Mouse (Mus musculus) cerebellum, adult 18-20 months (tissue): ENCODE data around the gene Lzts2.

Experiments used
- DNase-seq, 2 experiments: peaks; one replicate each; pipeline ENCODE4 v3.0.0; 2021

Lzts2 gene

DNA sequence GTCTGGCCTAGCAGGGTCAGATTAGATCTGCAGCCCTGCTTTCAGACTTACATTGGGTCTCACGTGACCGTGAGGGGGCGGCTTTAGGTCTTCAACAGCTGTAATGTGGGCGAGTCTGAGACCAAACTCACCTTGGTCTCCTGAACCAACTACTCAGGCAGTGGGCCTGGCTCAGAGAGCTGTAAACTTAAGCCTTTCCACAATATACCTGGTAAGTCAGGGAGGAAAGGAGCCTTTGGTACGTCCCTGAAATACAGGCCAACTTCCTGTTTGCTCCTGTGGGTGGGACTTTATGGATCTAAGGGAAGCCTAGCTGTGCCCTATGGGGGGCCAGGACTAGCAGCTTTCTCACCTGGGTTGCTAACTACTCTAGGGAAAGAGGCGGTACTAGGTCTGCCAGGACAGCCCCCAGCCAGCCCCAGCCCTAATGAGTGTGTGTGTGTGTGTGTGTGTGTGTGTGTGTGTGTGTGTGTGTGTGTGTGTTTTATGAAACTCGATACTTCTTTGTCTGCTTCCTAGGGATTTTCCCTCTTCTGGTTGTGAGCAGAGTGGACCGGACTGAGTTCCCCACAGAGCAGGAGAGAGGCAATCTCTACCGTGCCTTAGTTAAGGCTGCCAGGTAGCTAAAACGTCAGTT, at the start of gene Lzts2:
Gene Lzts2, plus strand, starts transcription at position 80 of the 637 bp plus-strand sequence.
- no peak for DNase-seq

DNA sequence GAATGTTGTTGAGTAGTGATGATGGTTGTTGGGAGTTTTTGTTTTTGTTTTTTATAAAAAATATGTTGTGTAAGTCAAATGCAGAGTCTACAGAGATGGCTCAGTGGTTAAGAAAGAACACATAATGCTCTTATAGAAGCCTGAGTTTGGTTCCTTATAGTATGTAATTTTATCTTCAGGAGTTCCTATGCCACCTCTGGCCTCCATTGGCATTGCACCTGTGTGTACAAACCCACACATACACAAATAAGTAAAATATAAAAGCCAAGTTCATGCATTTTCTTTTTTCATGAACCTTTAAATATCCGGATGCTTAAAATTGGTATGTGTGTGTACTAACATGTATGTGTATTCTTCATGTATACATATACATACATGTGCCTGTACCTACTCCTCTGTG, 48.2 kb upstream of the Lzts2 start:
- DNase-seq: no peak

DNA sequence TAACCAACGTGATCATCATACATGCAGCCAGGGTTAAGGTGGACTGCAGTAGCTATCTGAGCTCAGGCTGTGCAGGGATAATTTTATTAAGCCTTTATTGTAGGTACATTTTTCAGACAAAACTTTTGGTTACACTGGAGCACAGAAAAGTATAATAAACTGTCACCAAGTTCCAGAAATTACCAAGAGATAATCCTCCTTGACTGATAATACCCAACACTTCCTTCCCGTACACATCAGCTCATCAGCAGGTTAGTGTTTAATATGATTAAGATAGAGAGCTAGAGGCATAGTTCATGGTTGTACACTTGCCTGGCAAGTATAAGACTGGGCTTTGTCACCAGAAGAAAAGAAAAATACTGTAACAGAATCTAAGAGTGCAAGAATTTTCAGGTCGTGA, 45.9 kb upstream of the Lzts2 start:
- DNase-seq: no peak

DNA sequence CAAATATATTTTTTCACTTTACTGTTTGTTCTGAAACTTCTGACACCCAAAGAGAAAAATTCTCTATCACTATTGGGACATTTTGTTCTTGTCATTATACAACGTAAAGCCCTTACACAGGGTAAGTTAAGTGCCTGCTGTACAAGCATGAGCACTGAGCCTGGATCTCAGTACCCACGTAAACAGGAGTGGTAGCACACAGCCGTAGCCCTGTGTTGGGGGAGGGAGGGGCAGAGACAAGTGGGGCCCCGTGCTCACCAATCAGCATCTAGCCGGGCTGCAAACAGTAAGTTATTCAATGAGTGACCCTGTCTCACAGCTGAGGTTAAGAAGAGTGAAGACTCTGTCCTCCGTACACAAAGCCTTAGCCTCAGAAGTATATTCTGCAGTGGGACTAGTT, 37.6 kb upstream of the Lzts2 start:
- DNase-seq: no peak

DNA sequence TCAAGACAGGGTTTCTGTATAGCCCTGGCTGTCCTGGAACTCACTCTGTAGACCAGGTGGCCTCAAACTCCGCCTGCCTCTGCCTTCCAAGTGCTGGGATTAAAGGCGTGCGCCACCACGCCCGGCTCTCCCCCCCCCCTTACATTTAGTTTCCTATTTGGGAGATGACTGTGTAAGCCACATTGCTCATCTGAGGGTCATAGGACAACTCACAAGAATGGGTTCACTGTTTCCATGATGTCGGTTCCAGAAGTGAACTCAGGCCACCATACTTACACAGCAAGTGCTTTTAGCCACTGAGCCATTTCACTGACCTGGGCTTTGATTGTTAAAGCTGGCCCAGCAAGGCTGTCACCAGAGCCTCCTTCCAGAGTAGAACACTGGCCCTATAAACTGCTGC, 37.1 kb upstream of the Lzts2 start:
- DNase-seq: no peak

DNA sequence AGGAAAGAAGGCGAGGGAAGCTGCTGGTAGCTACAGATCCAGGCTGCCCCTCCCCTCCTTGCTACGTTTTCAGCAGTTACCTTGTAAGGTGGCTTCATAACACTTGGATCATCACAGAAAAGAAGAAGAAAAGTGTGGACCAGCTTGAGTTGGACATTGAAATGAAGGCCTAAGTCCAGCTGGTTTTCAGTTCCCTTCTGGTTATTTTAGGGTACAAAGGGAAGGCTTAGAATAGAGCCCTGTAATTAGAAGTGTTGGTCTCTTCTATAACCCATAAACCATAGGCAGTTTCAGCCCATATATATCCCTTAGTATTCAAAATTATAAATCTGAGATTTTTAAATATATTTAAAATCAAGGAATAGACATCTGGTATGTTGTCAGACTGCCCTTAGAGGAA, 33.4 kb upstream of the Lzts2 start:
- no peak for DNase-seq

DNA sequence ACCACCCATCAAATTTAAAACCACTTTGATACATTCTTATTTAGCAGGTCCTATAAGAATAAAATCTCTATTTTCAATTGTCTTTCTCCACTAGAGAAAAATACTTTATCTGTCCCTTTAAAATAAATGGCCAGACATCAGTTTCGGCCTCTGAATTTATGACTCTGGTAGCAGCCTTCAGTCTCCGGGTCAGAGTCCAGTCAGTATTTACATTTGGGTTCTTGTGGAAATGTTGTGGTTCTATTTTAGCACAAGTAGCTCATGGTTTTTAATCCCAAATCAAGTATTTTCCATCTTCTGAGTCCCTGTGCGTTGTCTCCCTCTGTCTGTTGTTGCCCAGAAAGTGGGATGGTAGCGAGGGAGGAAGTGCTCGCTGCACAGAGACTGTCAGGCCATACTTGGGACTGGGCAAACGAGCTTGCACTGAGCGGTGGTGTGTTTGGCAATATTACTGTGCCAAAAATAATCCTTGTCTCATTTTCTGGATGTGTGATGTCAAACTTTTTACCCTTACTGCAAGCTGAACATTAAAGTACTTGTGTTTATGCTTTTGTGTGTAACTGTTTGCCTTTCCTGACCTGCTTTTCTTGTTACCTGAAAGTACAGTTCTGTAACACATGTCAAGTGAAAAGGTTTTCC, 31.6 kb upstream of the Lzts2 start:
- no peak for DNase-seq

DNA sequence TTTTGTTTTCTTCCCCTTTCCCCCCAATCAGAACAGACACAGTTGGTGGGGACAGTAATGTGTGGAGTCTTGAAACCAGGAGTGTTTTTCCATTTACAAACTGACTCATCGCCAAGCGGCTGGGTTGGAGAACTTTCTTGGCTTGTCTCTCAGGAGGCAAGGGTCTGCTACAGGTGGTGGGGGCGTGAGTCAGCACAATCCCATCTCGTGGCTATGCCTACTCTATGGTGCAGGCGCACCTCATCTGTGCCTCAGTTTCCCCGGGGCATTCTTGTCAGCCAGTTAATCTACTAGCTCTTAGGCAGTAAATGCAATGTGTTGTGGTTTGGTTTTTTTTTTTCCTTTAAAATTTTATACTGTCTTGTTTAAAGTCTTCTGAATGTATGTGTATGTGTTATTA, 30.8 kb upstream of the Lzts2 start:
- no peak for DNase-seq

DNA sequence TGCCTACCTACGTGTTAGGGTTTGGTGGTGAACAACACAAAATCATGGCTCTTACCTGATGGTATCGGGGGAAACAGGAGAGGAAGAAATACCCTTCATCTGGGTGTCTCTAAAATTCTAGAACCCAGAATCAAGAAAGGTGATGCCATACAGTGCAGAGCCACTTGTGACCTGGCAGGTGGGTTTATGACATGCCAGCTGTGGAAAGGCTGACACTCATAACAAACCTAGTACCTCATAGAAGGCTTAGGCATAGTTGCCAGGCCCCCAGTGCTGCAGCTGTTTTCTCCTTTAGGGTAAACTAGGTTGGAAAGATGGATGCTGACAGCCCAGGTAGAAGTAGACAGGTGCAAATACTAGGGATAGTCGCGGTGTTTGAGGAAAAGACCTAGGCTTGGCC, 29.8 kb upstream of the Lzts2 start:
- DNase-seq: no peak

DNA sequence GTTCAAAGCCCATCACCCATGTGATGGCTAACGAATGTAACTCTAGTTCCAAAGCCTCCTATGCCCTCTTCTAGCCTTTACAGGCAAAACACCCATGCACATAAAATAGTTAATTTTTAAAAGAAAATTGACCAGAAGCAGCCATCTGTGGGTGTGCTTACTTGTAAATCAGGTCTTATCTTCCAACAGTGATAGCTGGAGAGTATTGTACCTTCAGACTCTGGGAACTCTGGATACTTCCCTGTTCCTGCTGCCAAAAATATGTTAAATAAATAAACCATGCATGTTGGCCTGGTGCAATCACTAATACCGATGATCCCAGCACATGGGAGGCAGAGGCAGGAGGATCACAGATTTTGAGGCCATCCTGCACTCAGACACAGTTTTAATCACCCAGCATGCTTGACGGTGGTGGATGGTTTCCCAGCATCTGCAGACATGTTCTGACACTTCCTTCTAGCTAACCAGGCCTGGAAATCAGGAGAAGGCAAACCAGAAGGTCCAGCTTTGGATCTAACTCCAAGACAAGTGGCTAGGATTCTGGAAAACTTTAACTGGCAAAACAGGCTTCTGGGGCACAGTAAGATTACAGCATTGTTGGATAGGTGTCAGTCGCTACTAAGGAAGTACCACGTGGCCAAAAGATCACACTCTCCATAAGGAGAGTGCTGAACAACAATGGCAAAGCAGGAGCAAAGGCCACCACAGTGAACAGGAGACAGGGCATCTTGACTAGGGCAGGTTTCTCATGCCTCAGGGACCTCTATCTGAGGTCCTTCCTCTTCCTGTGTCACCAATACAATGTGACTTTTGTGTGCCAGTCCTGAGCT, 28.8 kb upstream of the Lzts2 start:
- no peak for DNase-seq

DNA sequence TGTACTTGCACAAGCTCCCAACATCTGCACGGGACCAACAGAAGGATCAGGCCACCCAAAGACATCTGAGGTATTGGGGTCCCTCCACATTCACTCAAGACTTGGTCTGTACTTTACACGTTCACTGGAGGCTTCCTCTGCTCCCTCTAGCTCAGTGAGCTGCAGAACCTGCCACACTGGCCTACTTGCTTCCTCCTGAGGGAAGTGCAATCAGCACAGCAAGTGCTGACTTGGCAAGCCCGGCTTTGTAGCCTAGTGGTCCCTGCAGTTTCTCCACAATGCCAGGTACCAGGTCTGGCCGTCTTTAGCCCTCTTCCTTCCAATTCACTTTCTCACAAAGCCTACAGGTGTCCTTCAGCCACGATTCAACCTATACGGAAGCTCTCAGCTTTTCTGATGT, 27.2 kb upstream of the Lzts2 start:
- DNase-seq: no peak

DNA sequence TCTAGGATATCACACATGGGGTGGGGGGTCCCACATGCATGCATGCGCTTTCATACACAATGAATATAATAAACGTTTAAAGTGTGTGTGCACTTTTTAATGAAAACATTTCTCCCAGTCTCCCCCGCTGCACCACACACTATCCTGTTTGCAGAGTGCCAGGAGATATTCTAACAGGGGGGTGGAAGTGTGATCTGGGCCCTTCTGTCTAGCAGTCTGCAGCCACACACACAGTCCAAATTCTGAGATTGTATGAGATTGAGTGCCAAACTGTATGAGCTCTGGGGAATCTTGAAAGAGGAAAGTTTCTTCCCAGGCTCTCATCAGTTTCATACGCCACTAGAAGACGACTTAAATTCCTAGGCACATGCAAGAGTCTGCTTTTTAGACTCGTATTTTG, 26.4 kb upstream of the Lzts2 start:
- DNase-seq: no peak

DNA sequence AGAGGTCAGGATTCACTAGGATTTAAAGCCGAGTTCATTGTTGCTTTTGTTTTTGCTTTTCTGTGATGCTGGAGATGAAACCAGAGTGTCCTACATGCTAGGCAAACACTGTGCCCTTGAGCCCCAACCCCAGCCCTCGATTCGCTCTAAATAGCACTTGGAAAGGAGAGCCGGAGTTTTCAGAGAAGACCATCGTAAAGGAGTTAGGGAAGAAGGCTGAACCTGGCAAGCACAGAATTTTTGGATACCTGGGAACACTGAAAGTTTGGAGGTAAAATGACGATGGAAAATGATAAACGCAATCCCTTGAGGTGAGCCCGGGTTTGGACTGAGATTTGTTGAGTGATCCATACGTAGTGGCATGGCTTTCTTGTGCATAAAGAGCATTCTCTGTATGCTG, 25.9 kb upstream of the Lzts2 start:
- no peak for DNase-seq

DNA sequence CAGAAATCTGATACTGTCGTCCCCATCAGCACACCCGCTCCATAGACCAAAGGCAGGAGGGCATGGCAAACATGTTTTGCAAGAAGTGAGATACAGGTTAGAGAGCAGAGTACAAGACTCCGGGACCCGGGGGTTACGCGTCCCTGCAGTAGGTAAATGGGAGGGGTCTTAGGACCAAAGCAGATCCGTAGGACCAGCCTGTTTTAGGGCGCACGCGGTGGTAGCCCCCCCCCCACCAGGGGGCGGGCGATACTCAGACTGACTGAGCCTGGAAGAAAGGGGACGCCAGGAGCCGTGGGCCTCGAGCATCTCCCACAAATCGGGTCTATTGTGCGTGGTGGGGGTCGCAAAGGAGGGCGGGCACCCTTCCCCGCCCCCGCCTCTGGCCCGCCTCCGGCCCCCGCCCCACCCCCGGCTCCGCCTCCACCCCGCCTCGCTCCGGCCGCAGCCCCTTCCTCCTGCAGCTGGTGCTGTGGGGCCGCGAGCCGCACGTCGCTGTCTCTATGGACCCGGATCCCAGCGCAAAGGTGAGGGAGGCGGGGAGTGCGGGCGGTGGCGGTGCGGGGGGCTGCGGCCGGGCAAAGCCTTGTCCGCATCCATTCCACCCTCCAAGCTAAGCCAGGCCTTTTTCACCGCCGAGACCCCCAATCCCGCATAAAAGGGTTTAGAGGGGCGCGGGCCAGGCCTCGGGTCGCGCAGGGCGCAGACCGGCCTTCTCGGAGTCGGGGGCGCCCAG, 25.2 kb upstream of the Lzts2 start, which contains the start of gene Sema4g:
Gene Sema4g, plus strand, starts transcription at position 271 of the 736 bp plus-strand sequence.
- DNase-seq: peak; percentile 38 to 60

DNA sequence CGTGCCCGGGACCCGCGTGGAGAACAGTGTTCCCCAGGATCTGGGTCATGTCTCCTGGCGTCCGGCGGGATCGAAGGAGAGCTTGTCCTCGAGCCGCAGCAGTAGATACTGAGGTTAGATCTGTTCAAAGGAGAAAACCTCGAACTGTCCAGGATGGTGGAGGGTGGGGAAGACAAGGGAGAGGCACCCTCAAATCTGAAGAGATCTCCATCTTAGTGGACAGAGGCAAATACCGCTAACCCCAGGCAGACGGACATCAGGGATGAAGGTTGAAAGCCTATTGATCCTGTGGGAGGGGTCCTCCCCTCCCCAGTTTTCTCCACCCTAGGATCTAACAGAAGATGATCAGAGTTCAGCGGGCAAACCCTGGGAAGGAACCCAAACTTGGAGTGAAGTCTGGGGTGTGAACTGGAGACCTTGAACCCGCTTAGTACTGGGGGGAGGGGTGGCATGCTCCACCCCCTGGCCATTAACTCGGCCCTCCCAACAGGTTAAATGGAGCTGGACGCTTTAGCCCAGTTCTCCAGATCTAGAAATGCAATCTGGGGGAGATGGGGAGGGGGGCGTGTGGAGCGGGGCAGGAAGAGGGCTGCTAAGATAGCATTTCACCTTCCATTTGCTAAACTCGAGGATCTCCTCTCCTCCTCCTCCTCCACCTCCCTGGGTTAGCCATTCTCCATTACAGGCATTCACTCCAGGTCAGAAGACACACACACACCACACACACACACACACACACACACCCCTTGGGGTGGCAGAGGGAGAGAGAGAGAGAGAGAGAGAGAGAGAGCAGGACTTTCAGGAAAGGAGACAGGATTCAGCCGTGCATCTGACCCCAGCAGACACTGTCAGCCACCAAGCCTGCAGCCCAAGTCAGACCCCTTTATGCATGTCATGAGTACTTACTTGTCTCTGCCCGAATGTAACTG, 24.4 kb upstream of the Lzts2 start:
- peak; percentile 38 to 49 for DNase-seq

DNA sequence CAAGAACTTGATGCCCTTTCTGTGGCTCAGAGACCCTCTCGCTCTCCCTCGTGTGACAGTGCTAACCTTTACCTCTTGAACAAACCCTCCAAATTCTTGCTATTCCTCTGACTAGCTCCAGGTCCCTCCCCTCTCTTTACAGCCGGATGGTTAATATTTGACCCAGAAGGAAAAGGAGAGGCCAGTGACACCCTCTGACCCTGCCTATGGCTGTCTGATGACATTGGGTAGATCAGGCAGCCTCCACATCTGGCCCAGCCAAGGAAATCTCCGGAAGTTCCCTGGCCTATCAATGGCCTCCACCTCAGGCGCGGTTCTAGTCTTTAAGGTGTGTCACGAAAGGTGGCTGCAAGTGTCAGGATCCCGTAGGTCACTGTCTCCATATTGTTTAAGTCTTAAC, 23.2 kb upstream of the Lzts2 start:
- DNase-seq: no peak

DNA sequence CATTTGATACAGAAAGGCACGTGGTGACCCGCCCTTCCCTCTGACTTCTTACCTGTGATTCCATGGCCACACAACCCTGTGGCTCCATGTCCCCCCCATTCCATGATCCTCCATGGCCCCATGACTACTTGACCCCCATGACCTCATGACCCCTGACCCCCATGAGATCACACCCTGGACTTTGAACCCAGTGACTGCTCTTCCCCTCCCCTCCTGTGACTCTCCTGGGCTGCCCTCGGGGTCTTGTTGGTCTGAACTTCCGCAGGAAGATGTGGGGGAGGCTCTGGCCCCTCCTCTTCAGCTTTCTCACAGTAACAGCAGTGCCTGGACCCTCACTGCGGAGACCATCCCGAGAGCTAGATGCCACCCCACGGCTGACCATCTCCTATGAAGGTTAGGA, 22.0 kb upstream of the Lzts2 start:
- no peak for DNase-seq

DNA sequence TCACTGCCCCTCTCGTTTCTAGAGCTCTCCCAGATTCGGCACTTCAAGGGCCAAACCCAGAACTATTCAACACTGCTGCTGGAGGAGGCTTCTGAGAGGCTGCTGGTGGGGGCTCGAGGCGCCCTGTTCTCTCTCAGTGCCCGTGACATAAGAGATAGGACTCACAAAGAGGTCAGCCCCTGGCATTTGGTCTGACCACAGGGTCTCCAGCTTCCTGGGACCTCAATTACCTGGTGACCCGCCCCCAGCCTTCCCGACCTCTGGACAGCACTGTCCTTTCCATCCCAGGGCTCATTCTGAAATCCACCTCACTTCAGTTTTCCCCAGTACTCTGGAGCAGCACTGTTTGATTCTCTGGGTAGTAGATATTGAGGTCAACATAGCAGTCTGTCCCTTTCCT, 21.5 kb upstream of the Lzts2 start:
- no peak for DNase-seq

DNA sequence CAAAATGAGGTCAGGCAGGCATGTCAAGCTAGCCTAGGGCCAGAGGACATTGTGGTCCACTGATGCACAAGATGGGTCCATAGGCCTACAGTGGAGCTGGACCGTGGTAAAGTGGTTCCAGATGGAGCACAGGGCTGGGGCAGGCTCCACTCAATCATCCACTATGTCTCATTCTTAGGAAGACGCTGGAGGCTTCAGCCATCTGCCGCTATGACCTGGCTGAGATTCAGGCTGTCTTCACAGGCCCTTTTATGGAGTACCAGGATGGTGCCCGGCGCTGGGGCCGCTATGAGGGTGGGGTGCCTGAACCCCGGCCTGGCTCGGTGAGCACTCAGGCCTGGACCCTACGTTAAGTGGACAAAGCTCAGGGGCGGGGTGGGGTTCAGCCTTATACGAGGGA, 16.4 kb upstream of the Lzts2 start:
- peak in 1 of 2 experiments; percentile 28 for DNase-seq

DNA sequence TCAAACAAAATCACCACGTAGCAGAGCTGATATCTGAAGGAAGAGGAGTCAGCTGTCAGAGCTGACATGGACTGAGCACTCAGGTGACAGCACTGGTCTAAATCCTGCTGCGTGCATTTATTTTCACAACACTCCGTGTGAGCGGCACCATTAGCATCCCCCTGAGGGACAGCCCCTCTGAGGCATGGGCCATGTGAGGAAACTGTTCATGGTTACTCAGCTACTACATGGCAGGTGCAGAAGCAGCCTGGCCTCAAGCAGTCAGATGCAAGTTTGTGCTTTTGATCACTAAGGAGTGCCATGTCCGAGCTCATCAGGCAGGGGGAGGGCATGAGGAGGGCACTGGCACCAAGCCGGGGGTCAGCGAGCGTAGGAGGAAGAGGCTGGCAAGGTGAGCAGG, 14.6 kb upstream of the Lzts2 start:
- no peak for DNase-seq

DNA sequence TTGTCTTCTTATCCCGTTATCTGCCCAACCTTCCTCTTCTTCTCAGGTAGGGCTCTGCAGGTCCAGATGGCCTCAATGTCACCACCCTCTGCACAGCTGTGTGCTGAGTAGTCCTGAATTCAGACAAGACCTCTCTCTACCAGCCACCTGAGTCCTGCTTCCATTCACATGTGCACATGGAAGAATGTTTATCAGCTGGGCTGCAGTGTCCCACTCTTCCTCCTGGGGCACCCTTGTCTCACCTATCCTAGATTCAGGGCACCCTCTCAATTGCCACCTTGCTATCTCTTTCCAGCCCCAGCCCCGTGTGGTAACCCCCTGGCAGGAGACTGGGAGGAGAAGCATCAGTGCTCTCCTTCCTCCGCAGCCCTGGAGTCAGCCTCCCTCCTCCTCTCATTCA, 11.9 kb upstream of the Lzts2 start:
- no peak for DNase-seq
